Mouse (Mus musculus): Measurements from ENCODE around the gene B4galnt2. TPM values are rescaled to one million over a fixed set of nuclear protein-coding genes. Genes with fewer than 3 reads are reported as not detected.

Gene B4galnt2
- polyA plus RNA-seq, 1 experiment: 133 TPM

DNA sequence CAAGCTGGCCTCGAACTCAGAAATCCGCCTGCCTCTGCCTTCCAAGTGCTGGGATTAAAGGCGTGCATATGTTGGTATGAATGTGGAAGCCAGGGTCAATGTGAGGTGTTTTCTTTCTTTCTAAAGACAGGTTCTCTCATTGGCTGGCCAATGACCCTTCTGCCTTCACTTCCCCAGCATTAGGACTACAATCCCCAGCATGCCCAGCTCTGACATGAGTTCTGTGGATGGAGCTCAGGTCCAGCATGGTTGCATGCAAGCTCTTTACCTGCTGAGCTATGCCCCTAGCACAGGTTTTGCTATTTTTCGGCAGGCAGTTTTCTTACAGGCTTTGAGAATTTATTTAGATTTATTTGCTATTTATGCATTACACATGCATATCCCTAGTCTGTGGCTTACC, 57.4 kb downstream of the B4galnt2 start:
- H3K36me3 ChIP-seq (ENCODE audit: control insufficient read depth, insufficient read depth, low read length): no peaks in the 10 kb centered on the region
- H3K27ac ChIP-seq (ENCODE audit: insufficient read depth, low read depth, low read length): no peak overlapping the region
- H3K27me3 ChIP-seq (ENCODE audit: control insufficient read depth, insufficient read depth, low read length): no peaks in the 10 kb centered on the region
- WGBS: 92% methylated on average over 4 of the region's 4 CpGs
- TF ChIP-seq CTCF (IDR thresholded peaks at IDR 0.05; ENCODE audit: extremely low read depth, insufficient read length, insufficient replicate concordance, low read depth, low read length) (no peak), POLR2A (IDR thresholded peaks at IDR 0.05; ENCODE audit: low read depth, low read length) (no peak)
- H3K4me1 ChIP-seq (ENCODE audit: control insufficient read depth, insufficient read depth, insufficient read length, low read length): no peaks in the 10 kb centered on the region; the same call in 1 of the 2 replicates
- H3K4me3 ChIP-seq (ENCODE audit: low read depth, low read length): no peak overlapping the region

DNA sequence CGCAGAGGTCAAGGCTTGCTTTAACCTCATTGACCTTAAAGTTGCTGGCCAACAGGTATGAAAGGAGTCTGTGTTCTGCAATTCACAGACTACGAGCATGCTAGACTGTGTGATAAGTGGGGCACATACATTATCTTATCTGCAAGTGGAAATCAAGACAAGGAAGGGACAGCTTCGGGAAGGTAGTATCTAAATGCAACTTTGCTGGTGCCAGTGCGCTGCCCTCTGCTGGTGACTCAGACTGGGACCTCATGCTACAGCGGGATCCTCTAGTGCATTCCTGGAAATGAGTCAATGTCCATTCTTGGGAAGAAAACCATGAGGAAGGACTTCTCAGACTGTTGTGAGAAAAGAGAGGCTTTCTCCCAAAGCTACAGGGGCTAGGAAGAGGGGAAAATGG, 61.0 kb downstream of the B4galnt2 start:
- H3K27me3 ChIP-seq (ENCODE audit: control insufficient read depth, insufficient read depth, low read length): no peaks in the 10 kb centered on the region
- no peaks in the 10 kb centered on the region for H3K4me1 ChIP-seq (ENCODE audit: control insufficient read depth, insufficient read depth, insufficient read length, low read length)
- TF ChIP-seq POLR2A (IDR thresholded peaks at IDR 0.05; ENCODE audit: low read depth, low read length) (no peak), CTCF (IDR thresholded peaks at IDR 0.05; ENCODE audit: extremely low read depth, insufficient read length, insufficient replicate concordance, low read depth, low read length) (peak; percentile 85; the same call in 1 of the 2 replicates)
- no peak overlapping the region for H3K27ac ChIP-seq (ENCODE audit: insufficient read depth, low read depth, low read length)
- WGBS: 32% methylated on average over 5 of the region's 5 CpGs
- H3K4me3 ChIP-seq (ENCODE audit: low read depth, low read length): no peak overlapping the region
- H3K36me3 ChIP-seq (ENCODE audit: control insufficient read depth, insufficient read depth, low read length): no peaks in the 10 kb centered on the region

DNA sequence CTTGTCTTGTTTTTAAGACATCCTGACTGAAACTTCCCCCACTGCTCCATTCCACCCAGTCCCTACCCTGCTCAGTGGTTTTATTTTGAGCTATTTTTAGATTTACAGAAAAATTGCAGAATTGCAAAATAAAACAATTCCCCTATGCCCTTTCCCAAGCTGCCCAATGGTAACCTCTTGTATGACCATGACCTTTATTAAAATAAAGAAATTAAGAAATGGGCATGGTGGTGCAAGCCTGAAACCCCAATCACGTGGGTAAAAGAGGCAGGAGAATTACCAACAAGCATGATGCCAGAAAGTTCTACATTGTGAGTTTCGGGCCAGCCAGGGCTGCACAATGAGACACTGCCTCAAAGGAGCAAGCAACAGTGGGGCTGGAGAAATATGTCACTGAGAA, 63.8 kb downstream of the B4galnt2 start:
- H3K4me3 ChIP-seq (ENCODE audit: low read depth, low read length): no peak overlapping the region
- TF ChIP-seq POLR2A (IDR thresholded peaks at IDR 0.05; ENCODE audit: low read depth, low read length) (no peak), CTCF (IDR thresholded peaks at IDR 0.05; ENCODE audit: extremely low read depth, insufficient read length, insufficient replicate concordance, low read depth, low read length) (no peak)
- no peaks in the 10 kb centered on the region for H3K36me3 ChIP-seq (ENCODE audit: control insufficient read depth, insufficient read depth, low read length)
- H3K4me1 ChIP-seq (ENCODE audit: control insufficient read depth, insufficient read depth, insufficient read length, low read length): peaks cover 2% of the 10 kb centered on the region; the same call in 1 of the 2 replicates
- H3K27me3 ChIP-seq (ENCODE audit: control insufficient read depth, insufficient read depth, low read length): no peaks in the 10 kb centered on the region
- WGBS: 76% methylated on average over 2 of the region's 2 CpGs
- no peak overlapping the region for H3K27ac ChIP-seq (ENCODE audit: insufficient read depth, low read depth, low read length)

DNA sequence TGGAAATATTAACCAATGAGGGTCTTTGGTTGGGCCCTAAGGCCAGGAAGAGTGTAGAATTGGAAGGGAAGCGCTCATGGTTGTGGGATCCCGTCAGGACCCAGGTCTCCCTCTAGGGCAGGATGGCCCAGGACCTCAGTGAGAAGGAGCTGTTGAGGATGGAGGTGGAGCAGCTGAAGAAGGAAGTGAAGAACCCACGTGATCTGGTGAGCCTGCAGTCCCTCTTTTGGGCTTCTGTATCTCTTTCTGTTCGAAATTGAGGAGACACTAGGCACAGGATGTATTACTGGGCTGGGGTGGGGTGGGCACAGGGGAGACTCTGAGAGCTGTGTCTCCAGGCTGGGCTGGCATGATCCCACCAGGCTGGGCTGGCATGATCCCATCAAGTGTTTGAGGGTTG, 69.8 kb downstream of the B4galnt2 start:
- no peak for TF ChIP-seq POLR2A (IDR thresholded peaks at IDR 0.05; ENCODE audit: low read depth, low read length)
- TF ChIP-seq CTCF (IDR thresholded peaks at IDR 0.05; ENCODE audit: extremely low read depth, insufficient read length, insufficient replicate concordance, low read depth, low read length): no peak
- Histone ChIP-seq H3K4me3 (ENCODE audit: low read depth, low read length) (no peak overlapping the region), H3K4me1 (ENCODE audit: control insufficient read depth, insufficient read depth, insufficient read length, low read length) (peaks cover 4% of the 10 kb centered on the region), H3K27me3 (ENCODE audit: control insufficient read depth, insufficient read depth, low read length) (no peaks in the 10 kb centered on the region), H3K36me3 (ENCODE audit: control insufficient read depth, insufficient read depth, low read length) (no peaks in the 10 kb centered on the region), H3K27ac (ENCODE audit: insufficient read depth, low read depth, low read length) (no peak overlapping the region)
- WGBS: 60% methylated on average over 4 of the region's 4 CpGs

DNA sequence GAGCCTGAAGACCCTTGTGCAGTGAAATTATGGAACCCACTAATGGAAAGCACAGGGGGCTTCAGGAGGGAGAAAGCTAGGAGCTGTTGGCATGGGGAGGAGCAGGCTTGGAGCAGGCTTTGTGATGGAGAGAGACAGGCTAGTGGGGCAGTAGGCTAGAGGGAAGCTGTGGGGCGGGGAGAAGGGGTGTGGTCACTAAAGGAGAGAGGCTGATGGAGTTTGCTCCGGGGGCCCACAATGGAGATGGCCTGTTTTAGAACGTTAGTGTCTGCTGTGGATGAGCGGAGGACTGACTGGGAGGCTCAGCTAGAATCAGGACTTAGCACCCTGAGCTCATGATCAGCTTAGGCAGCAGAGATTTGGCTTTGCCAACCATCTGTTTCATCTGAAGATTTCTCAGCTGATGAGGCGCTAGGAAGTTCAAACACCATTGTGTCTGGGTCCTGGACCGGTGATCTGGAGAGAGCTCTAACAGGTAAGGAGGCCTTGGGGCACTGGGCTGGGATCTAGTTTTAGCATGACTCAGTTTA, 71.2 kb downstream of the B4galnt2 start:
- TF ChIP-seq POLR2A (IDR thresholded peaks at IDR 0.05; ENCODE audit: low read depth, low read length) (no peak), CTCF (IDR thresholded peaks at IDR 0.05; ENCODE audit: extremely low read depth, insufficient read length, insufficient replicate concordance, low read depth, low read length) (no peak)
- Histone ChIP-seq H3K4me3 (ENCODE audit: low read depth, low read length) (peak overlapping the region; percentile 22), H3K36me3 (ENCODE audit: control insufficient read depth, insufficient read depth, low read length) (no peaks in the 10 kb centered on the region), H3K4me1 (ENCODE audit: control insufficient read depth, insufficient read depth, insufficient read length, low read length) (peaks cover 5% of the 10 kb centered on the region), H3K27ac (ENCODE audit: insufficient read depth, low read depth, low read length) (peak overlapping the region; percentile 17), H3K27me3 (ENCODE audit: control insufficient read depth, insufficient read depth, low read length) (no peaks in the 10 kb centered on the region)
- WGBS: 65% methylated on average over 6 of the region's 6 CpGs

DNA sequence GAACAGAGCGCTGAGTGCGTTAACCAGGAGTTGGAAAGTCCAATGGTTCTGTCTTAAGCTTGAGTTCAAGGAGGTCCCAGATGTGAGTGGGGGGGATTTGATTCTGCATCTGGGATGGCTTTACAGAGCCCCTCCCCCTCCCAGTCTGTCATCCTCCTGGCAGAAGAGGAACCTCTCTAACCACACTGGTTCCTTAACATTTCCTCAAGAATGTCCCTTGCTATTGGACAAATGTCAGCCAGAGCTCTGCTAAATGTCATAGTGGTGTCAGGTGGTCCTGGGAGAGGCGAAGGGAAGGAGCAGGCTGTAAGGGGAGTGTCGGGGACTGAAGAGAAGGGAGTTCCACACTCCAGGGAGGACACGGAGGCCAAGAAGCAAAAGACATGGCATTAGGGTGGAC, 71.7 kb downstream of the B4galnt2 start:
- H3K27ac ChIP-seq (ENCODE audit: insufficient read depth, low read depth, low read length): peak overlapping the region; percentile 54
- no peaks in the 10 kb centered on the region for H3K27me3 ChIP-seq (ENCODE audit: control insufficient read depth, insufficient read depth, low read length)
- no peak for TF ChIP-seq CTCF (IDR thresholded peaks at IDR 0.05; ENCODE audit: extremely low read depth, insufficient read length, insufficient replicate concordance, low read depth, low read length)
- TF ChIP-seq POLR2A (IDR thresholded peaks at IDR 0.05; ENCODE audit: low read depth, low read length): no peak
- H3K36me3 ChIP-seq (ENCODE audit: control insufficient read depth, insufficient read depth, low read length): no peaks in the 10 kb centered on the region
- H3K4me1 ChIP-seq (ENCODE audit: control insufficient read depth, insufficient read depth, insufficient read length, low read length): peaks cover 8% of the 10 kb centered on the region
- H3K4me3 ChIP-seq (ENCODE audit: low read depth, low read length): peak overlapping the region; percentile 33
- 79% methylated on average over 5 of the region's 5 CpGs for WGBS

DNA sequence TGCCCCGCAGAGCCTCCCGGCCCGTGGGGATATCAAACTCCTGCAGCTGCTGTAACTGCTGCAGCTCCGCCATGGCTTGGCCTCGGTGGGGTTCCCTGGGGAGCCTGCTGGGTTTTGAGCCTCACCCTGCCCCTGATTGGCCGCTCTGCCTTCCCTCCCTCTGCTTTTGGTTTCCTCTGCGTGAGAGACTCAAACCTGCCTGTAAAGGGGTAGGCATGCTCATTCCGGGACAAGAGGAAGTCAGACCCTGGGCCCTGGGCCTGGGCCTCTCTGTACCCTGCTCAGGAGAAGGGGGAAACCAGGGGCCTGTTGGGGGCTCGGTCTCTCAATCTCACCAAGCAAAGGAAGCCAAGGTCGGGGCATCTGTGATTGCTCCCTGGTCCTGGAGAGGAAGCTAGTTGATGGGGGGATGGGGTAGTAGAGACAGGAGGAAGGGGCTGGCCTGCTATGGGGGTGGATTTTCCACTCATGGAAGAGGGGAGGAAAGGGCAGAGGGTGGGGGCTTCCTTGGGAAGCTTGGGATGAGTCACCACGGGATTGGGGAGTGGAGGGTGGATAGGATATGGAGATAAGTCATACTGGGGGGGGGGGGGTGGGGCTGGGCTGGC, 72.5 kb downstream of the B4galnt2 start, which contains the start of gene Abi3:
Gene Abi3 (minus strand): TSS at position 403 of the 608 bp plus-strand sequence.
- peak within 1 kb of the TSS; percentile 73 for H3K4me3 ChIP-seq (ENCODE audit: low read depth, low read length)
- H3K27ac ChIP-seq (ENCODE audit: insufficient read depth, low read depth, low read length): peak within 1 kb of the TSS; percentile 80
- peaks cover 13% of the 10 kb centered on the region for H3K4me1 ChIP-seq (ENCODE audit: control insufficient read depth, insufficient read depth, insufficient read length, low read length)
- peak; percentile 66; the same call in 1 of the 2 replicates for TF ChIP-seq POLR2A (IDR thresholded peaks at IDR 0.05; ENCODE audit: low read depth, low read length)
- TF ChIP-seq CTCF (IDR thresholded peaks at IDR 0.05; ENCODE audit: extremely low read depth, insufficient read length, insufficient replicate concordance, low read depth, low read length): no peak
- no peaks in the 10 kb centered on the region for H3K27me3 ChIP-seq (ENCODE audit: control insufficient read depth, insufficient read depth, low read length)
- WGBS: 52% methylated on average over 11 of the region's 11 CpGs
- H3K36me3 ChIP-seq (ENCODE audit: control insufficient read depth, insufficient read depth, low read length): no peaks in the 10 kb centered on the region

Measured in small intestine, adult 2 months (tissue).